Mouse (Mus musculus) limb, embryonic 13.5 days (tissue): ENCODE measurements around the gene Rnf212. TPM values are rescaled to one million over a fixed set of nuclear protein-coding genes. Genes with fewer than 3 reads are reported as not detected.
"Not testable (repeated sequence)": the region's sequence is repeated elsewhere in the genome, so short reads cannot be mapped to it uniquely, and the experiment has no call there.

ENCODE experiments used
- ATAC-seq: fragments of 200-750 bp; cut with Nextera tagmentation; 2 replicates; pipeline ENCODE4 v1.8.0; 2017; ENCODE audit warnings: low read depth, moderate number of reproducible peaks, moderate TSS enrichment; ENCODE audit not compliant: low FRiP score
- H3K27ac ChIP-seq: fragments of 300-500 bp; sonication (generic); 2 replicates; pipeline ENCODE4 v1.5.1; 2015; ENCODE audit warnings: inconsistent platforms, mild to moderate bottlenecking, moderate library complexity
- H3K27me3 ChIP-seq: fragments of 300-500 bp; sonication (generic); 2 replicates; pipeline ENCODE4 v1.6.1; 2015; ENCODE audit warnings: mild to moderate bottlenecking, inconsistent platforms
- H3K36me3 ChIP-seq: fragments of 300-500 bp; sonication (generic); 2 replicates; pipeline ENCODE4 v1.6.1; 2015; ENCODE audit warnings: inconsistent platforms, mild to moderate bottlenecking, moderate library complexity
- H3K4me1 ChIP-seq: fragments of 300-500 bp; sonication (generic); 2 replicates; pipeline ENCODE4 v1.6.1; 2015; ENCODE audit warnings: inconsistent platforms
- H3K4me2 ChIP-seq: fragments of 300-500 bp; sonication (generic); replicated peaks from 2 replicates; pipeline ENCODE4 v1.6.1; 2015; ENCODE audit warnings: inconsistent platforms, mild to moderate bottlenecking, moderate library complexity
- H3K4me3 ChIP-seq: fragments of 300-500 bp; sonication (generic); 2 replicates; pipeline ENCODE4 v1.5.1; 2015; ENCODE audit warnings: moderate library complexity, mild to moderate bottlenecking, inconsistent platforms
- H3K9ac ChIP-seq: fragments of 300-500 bp; sonication (generic); 2 replicates; pipeline ENCODE4 v1.6.1; 2015; ENCODE audit warnings: mild to moderate bottlenecking, inconsistent platforms
- H3K9me3 ChIP-seq: fragments of 300-500 bp; sonication (generic); 2 replicates; pipeline ENCODE4 v1.6.1; 2016; ENCODE audit warnings: inconsistent platforms
- WGBS: fragments of 180-500 bp; shearing (Covaris S2); methylation state at CpG from one replicate; pipeline ENCODE4 v1.1.7; 2015; 5-methylcytosine and 5-hydroxymethylcytosine counted together
- polyA plus RNA-seq: library from polyadenylated mRNA; unstranded; fragments of >200 nt; fragmentation: Nextera tagmentation; extraction: Ambion mirVana; gene quantifications from 2 replicates; pipeline ENCODE4 v1.2.1, GENCODE M21; 2015

Rnf212 gene
- polyA plus RNA-seq, result not detected in 2 replicates

DNA sequence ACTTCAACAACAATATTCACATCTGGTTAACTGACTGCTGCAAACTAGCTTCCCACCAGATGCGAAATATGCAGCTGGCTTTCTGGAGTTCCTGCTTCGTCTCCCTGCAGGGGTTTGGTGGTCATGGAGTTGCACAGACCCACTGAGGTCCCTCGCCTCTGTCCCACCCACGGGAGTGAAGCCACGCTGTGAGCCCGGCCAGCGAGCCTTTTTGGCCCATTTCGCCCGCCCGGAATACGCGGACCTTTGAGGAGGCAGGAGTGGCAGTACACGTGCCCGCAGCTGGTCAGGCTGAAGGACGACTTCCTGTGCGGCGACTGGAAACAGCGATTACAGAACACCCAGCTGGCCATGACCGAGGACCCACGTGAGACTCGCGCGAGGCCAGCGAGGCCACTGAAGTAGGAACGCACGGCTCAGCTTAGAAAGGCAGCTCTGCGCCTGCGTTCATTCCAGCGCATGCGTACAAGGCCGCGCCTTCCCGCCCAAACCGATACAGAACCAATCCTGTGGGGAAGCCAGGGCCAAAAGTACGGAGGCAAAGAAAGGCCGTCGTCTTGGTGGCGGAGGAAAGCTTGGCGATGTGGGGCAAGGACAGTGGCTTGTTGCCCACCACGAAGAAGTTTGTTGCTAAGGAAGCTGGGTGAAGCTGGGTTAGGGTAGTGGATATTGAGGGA, at the start of gene Rnf212:
Gene Rnf212 (minus strand): TSS at position 353 of the 677 bp plus-strand sequence.
- ATAC-seq, result no peak

DNA sequence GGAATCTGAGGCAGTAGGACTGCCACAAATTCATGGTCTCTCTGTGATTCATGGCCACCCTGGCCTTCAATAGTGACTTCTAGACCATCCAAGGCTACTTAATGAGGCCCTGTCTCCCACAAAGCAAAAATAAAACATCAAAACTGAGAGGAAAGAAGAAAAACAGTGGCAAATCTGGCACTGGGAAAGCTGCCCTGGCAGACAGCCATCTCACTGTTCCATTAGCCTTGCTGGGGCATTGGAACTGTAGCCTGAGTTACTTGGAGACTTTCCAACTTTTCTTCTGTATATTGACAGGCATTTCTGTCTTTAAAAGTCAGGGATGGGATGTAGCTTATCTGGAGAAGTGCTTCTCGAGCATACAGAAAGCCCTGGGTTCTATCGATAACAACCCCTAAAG, 48.5 kb upstream of the Rnf212 start:
- ATAC-seq, result no peak
- 94% methylated on average over 2 of the region's 2 CpGs for WGBS
- Histone ChIP-seq H3K36me3 (no peaks in the 10 kb centered on the region), H3K4me1 (no peaks in the 10 kb centered on the region), H3K4me3 (no peak overlapping the region), H3K4me2 (no peak overlapping the region), H3K27ac (no peak overlapping the region), H3K9me3 (no peaks in the 10 kb centered on the region), H3K27me3 (no peaks in the 10 kb centered on the region), H3K9ac (no peak overlapping the region)

More for the DNA sequence above, at the start of gene Rnf212:
- Histone ChIP-seq H3K36me3 (no peaks in the 10 kb centered on the region), H3K27ac (no peak within 1 kb of the TSS), H3K27me3 (no peaks in the 10 kb centered on the region), H3K4me2 (no peak within 1 kb of the TSS), H3K4me1 (no peaks in the 10 kb centered on the region), H3K4me3 (no peak within 1 kb of the TSS), H3K9ac (no peak within 1 kb of the TSS), H3K9me3 (no peaks in the 10 kb centered on the region)
- 74% methylated on average over 40 of the region's 40 CpGs for WGBS

DNA sequence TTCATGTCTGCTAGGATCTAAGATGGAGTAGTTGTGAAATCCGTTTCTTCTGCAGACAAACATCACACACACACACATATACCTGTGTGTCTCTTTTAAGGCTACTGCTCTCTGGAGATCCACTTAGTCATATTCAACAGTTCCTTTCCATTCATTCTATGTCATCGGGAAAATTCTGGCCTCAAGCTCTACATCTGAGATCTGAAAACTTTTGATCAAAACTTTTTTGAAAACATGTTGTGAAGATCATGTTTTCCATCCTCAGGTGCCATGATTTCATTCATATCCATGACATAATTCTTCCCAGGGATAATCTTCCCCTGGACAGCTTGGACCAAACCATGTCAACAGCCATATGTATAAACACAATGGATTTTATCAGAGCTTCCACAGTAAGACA, 34.0 kb upstream of the Rnf212 start, which contains the start of gene Vmn2r8:
Gene Vmn2r8 (minus strand): TSS at position 101 of the 400 bp plus-strand sequence.
- H3K9me3 ChIP-seq, ATAC-seq, H3K4me1 ChIP-seq, H3K27ac ChIP-seq, H3K4me2 ChIP-seq, H3K9ac ChIP-seq, H3K4me3 ChIP-seq, H3K27me3 ChIP-seq, H3K36me3 ChIP-seq: not testable (repeated sequence)
- 72% methylated on average over 2 of the region's 2 CpGs for WGBS

DNA sequence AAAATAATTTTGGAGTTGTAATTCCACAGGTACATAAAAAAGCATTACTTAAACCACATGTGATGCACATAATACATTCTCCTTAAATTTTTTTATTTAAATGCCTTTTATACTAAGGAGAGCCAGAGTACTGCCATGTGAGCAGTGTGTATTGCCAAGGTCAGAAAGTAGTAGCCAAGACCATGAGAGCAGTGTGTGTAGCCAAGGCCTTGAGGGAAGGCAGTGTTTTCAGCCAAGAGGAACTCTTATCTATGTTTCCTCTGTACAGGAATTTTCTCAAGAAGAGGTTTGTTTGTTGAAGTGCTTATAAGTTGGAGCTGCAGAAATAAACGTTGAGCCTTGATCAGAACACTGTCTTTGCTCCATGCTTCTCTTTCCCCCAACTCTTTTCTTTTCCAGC, 28.9 kb upstream of the Rnf212 start:
- Histone ChIP-seq H3K36me3 (no peaks in the 10 kb centered on the region), H3K4me3 (no peak overlapping the region), H3K27ac (no peak overlapping the region), H3K9me3 (no peaks in the 10 kb centered on the region), H3K27me3 (no peaks in the 10 kb centered on the region), H3K4me1 (no peaks in the 10 kb centered on the region), H3K9ac (no peak overlapping the region), H3K4me2 (no peak overlapping the region)
- WGBS, result 55% methylated on average over 1 of the region's 1 CpGs
- ATAC-seq, result no peak

DNA sequence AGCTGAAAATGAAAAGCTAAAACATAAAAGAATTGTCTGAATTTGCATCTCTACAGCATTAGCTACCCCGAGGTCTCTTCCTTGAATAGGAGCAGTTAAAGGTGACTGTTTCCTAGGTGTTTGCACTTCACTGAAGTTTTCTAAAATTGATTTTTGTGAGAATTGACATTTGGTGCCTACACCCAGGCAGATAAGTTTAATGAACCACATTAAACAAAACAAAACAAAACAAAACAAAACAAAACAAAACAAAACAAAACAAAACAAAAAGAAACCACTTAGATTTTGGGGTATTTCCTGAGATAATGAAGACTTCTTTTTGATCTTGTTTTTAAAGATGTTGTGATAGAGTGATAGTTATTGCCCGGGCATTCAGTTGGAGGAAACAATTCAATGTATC, 20.5 kb upstream of the Rnf212 start, which contains the start of gene Tmed11:
Gene Tmed11 (minus strand): TSS at position 101 of the 400 bp plus-strand sequence.
- ATAC-seq, H3K4me3 ChIP-seq, H3K27ac ChIP-seq, H3K9ac ChIP-seq, H3K27me3 ChIP-seq, H3K9me3 ChIP-seq, H3K36me3 ChIP-seq, H3K4me2 ChIP-seq, H3K4me1 ChIP-seq: not testable (repeated sequence)
- 74% methylated on average over 2 of the region's 2 CpGs for WGBS

DNA sequence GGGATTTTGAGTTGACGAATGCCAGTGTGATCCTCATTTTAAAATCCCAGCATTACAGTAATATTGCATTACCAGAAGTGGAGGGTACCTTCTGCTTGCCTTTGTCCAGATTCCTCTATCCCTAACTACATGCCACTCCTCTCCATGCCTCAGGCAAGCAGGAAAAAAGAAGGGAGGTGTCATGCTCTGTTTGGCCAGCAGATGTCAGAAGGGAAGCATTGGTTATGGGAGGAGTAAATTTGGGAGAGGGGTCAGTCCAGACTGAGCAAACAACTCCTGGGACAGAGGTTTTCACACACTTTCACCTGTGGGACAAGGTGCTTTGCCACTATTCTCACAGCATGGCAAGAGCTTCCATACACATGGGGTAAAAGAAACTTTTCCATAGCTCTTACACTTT, 15.6 kb upstream of the Rnf212 start:
- 33% methylated on average over 1 of the region's 1 CpGs for WGBS
- not testable (repeated sequence) for H3K4me3 ChIP-seq, H3K9ac ChIP-seq, H3K27me3 ChIP-seq, H3K9me3 ChIP-seq, ATAC-seq, H3K36me3 ChIP-seq, H3K27ac ChIP-seq, H3K4me2 ChIP-seq, H3K4me1 ChIP-seq

GRCm38 (mm10) chr5:108760002-108760401, 14.8 kb downstream of the Rnf212 start:
- no peak for ATAC-seq
- no peak overlapping the region for H3K9ac ChIP-seq
- WGBS, result 80% methylated on average over 2 of the region's 2 CpGs
- H3K4me2 ChIP-seq, result no peak overlapping the region
- H3K36me3 ChIP-seq, result no peaks in the 10 kb centered on the region
- H3K27me3 ChIP-seq, result no peaks in the 10 kb centered on the region
- H3K4me1 ChIP-seq, result no peaks in the 10 kb centered on the region
- no peak overlapping the region for H3K4me3 ChIP-seq
- no peaks in the 10 kb centered on the region for H3K9me3 ChIP-seq
- H3K27ac ChIP-seq, result no peak overlapping the region

GRCm38 (mm10) chr5:108758396-108758795, 16.4 kb downstream of the Rnf212 start:
- Histone ChIP-seq H3K4me2 (no peak overlapping the region), H3K27ac (no peak overlapping the region), H3K4me3 (no peak overlapping the region), H3K4me1 (no peaks in the 10 kb centered on the region), H3K9me3 (no peaks in the 10 kb centered on the region), H3K9ac (no peak overlapping the region), H3K36me3 (no peaks in the 10 kb centered on the region), H3K27me3 (no peaks in the 10 kb centered on the region)
- no peak; the same call in 1 of the 2 replicates for ATAC-seq
- WGBS, result 46% methylated on average over 3 of the region's 3 CpGs

DNA sequence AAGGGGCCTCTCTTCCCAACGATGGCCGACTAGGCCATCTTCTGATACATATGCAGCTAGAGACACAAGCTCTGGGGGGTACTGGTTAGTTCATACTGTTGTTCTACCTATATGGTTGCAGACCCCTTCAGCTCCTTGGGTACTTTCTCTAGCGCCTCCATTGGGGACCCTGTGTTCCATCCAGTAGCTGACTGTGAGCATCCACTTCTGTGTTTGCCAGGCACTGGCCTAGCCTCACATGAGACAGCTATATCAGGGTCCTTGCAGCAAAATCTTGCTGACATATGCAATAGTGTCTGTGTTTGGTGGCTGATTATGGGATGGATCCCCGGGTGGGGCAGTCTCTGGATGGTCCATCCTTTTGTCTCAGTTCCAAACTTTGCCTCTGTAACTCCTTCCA, 23.5 kb downstream of the Rnf212 start:
- not testable (repeated sequence) for H3K36me3 ChIP-seq, ATAC-seq, H3K27me3 ChIP-seq, H3K9me3 ChIP-seq, H3K4me2 ChIP-seq, H3K4me3 ChIP-seq, H3K4me1 ChIP-seq, H3K27ac ChIP-seq, H3K9ac ChIP-seq
- WGBS, result 78% methylated on average over 4 of the region's 4 CpGs

- Histone ChIP-seq H3K9me3 (no peaks in the 10 kb centered on the region), H3K4me3 (no peak overlapping the region), H3K36me3 (no peaks in the 10 kb centered on the region), H3K27ac (no peak overlapping the region), H3K9ac (no peak overlapping the region), H3K27me3 (no peaks in the 10 kb centered on the region), H3K4me2 (no peak overlapping the region), H3K4me1 (no peaks in the 10 kb centered on the region)
- no peak for ATAC-seq
- 78% methylated on average over 5 of the region's 5 CpGs for WGBS
Measured at GRCm38 (mm10) chr5:108750328-108751210, 24.2 kb downstream of the Rnf212 start.

GRCm38 (mm10) chr5:108744629-108745028, 30.2 kb downstream of the Rnf212 start:
- Histone ChIP-seq H3K4me1 (no peaks in the 10 kb centered on the region), H3K27me3 (no peaks in the 10 kb centered on the region), H3K9ac (no peak overlapping the region), H3K27ac (no peak overlapping the region), H3K36me3 (no peaks in the 10 kb centered on the region), H3K4me3 (no peak overlapping the region), H3K9me3 (no peaks in the 10 kb centered on the region), H3K4me2 (no peak overlapping the region)
- no peak for ATAC-seq
- WGBS, result 82% methylated on average over 3 of the region's 3 CpGs

DNA sequence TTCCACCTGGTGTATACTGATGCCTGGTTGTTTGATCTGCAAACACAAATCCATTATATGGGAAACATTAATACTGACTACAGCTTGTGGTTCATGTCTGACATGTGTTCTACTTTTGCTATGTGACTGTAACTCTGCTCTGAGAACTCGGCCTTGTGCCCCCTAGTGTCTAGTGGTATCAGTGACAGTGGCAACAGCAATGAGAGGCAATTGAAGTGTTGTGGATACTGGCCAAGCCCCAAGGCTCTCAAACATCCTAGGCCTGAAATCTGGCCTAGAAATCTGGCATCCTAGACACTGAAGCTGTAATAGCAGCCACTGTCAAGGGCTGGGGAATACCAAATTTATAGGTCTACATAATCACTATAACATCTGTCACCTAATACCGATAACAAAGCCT, 30.9 kb downstream of the Rnf212 start:
- Histone ChIP-seq H3K27ac (no peak overlapping the region), H3K27me3 (no peaks in the 10 kb centered on the region), H3K9ac (no peak overlapping the region), H3K4me3 (no peak overlapping the region), H3K4me2 (no peak overlapping the region), H3K36me3 (no peaks in the 10 kb centered on the region), H3K9me3 (no peaks in the 10 kb centered on the region), H3K4me1 (no peaks in the 10 kb centered on the region)
- 69% methylated on average over 2 of the region's 2 CpGs for WGBS
- ATAC-seq, result no peak
